Mouse (Mus musculus): ENCODE data around the gene Srcin1. TPM values are rescaled to one million over a fixed set of nuclear protein-coding genes. Genes with fewer than 3 reads are reported as not detected.

The Srcin1 gene
- polyA plus RNA-seq, 1 experiment, result 7.7 TPM

DNA sequence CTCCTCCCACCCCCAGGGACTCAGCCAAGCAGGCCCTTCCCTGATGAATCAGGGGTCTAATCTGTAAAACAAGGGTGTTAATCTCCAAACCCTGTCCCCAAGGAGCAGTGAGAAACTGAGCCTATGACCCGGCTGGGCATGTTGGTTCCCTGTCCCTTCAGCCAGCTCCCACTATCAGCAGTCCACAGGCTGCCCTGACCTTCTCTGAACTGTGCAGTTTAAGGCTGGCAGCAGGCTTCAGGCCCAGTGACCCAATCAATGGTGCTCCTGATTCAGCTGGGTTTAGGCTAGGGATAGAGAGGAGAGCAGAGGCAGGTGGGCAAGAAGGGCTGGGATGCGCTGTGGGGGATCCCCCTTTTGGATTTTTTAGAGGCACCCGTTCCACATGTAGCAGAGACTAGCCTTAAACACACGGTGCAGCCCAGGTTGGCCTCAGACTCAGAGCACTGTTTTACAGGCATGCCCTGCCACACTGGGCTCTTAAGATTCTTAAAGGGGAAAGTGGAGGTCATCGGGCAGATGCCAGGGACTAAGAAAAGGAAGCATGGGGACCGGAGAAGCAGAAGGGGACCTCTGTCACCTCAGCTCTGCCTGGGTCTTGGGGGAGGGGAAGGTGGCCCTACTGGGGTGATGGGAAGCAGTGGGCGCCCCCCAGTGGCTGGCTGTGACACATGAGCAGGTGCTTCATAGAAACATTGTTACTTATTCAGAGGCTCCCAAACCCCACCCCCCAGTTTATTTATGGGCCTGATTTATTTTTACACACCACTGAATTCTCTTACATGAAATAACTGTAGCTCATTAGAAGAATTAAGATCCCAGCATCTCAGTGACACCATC is 19.2 kb downstream of the Srcin1 start:
- no peak overlapping the region for H3K4me3 ChIP-seq (ENCODE audit: low read depth, low read length)
- no peaks in the 10 kb centered on the region for H3K9me3 ChIP-seq (replicated peaks; ENCODE audit: control insufficient read depth, insufficient read depth, low read length, poor library complexity, severe bottlenecking)
- peaks cover 2% of the 10 kb centered on the region for H3K4me1 ChIP-seq (ENCODE audit: control insufficient read depth, insufficient read depth, low read length)
- peak overlapping the region; percentile 20; the same call in 1 of the 2 replicates for H3K9ac ChIP-seq (ENCODE audit: low read depth, poor library complexity, severe bottlenecking)
- no peak for TF ChIP-seq POLR2A (IDR thresholded peaks at IDR 0.05; ENCODE audit: insufficient read depth, low read length)
- peak; percentile 84 for TF ChIP-seq CTCF (IDR thresholded peaks at IDR 0.05; ENCODE audit: low read depth, low read length)
- 0 out of 2 replicates have a peak, but pooled peaks have one; percentile 18 for TF ChIP-seq EP300 (IDR thresholded peaks at IDR 0.05; ENCODE audit: insufficient read depth, low read depth, low read length)
- no peaks in the 10 kb centered on the region for H3K36me3 ChIP-seq (ENCODE audit: control insufficient read depth, insufficient read depth, low read length, poor library complexity, severe bottlenecking)
- no peak overlapping the region for H3K27ac ChIP-seq (ENCODE audit: insufficient read depth, low read length)
- no peaks in the 10 kb centered on the region for H3K27me3 ChIP-seq (ENCODE audit: control insufficient read depth, insufficient read depth, low read length, poor library complexity, severe bottlenecking)

DNA sequence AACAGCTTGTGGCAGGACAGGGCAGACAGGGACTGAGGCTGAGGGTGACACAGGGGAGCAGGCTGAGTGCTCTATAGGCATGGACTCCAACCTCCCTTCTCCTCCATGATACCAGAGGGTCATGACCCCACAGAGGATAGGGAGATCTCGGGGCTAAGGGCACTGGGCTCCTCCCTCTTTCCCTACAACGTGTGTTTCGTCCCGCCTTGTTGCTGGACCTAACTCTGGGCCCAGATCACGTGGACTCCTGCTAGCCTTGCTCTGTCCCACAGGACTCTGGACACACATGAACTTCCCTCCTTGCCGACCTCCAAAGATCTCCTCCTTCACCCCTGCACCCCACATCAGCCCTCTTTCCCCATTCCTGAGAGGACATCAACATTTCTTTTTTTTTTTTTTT is 20.8 kb downstream of the Srcin1 start:
- Histone ChIP-seq H3K27me3 (ENCODE audit: control insufficient read depth, insufficient read depth, low read length, poor library complexity, severe bottlenecking) (no peaks in the 10 kb centered on the region), H3K27ac (ENCODE audit: insufficient read depth, low read length) (no peak overlapping the region), H3K4me1 (ENCODE audit: control insufficient read depth, insufficient read depth, low read length) (peaks cover 2% of the 10 kb centered on the region), H3K4me3 (ENCODE audit: low read depth, low read length) (no peak overlapping the region), H3K9ac (ENCODE audit: low read depth, poor library complexity, severe bottlenecking) (no peak overlapping the region), H3K9me3 (replicated peaks; ENCODE audit: control insufficient read depth, insufficient read depth, low read length, poor library complexity, severe bottlenecking) (no peaks in the 10 kb centered on the region), H3K36me3 (ENCODE audit: control insufficient read depth, insufficient read depth, low read length, poor library complexity, severe bottlenecking) (no peaks in the 10 kb centered on the region)
- TF ChIP-seq POLR2A (IDR thresholded peaks at IDR 0.05; ENCODE audit: insufficient read depth, low read length) (no peak), CTCF (IDR thresholded peaks at IDR 0.05; ENCODE audit: low read depth, low read length) (no peak), EP300 (IDR thresholded peaks at IDR 0.05; ENCODE audit: insufficient read depth, low read depth, low read length) (no peak)

DNA sequence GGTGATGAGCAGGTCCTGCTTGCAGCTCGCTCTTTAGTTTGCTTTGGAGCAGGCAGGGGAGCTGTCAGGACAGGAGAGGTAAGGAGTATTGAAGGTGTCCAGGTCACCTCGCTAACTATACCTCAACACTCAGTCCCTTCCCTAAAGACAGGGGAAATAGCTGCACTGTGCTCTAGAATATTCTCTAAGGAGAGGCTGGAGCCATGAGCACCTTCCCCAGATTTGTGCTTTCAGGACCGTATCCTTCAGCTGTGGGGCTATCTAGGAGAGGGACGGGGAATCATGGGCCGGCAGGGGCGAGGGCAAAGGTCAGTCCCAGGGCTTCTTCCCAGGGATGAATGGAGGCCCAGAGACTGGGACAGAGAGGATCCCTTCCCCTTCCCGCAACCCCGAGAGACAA is 23.8 kb downstream of the Srcin1 start:
- no peak overlapping the region for H3K4me3 ChIP-seq (ENCODE audit: low read depth, low read length)
- H3K9ac ChIP-seq (ENCODE audit: low read depth, poor library complexity, severe bottlenecking), result no peak overlapping the region
- TF ChIP-seq EP300 (IDR thresholded peaks at IDR 0.05; ENCODE audit: insufficient read depth, low read depth, low read length), result no peak
- TF ChIP-seq CTCF (IDR thresholded peaks at IDR 0.05; ENCODE audit: low read depth, low read length), result no peak
- TF ChIP-seq POLR2A (IDR thresholded peaks at IDR 0.05; ENCODE audit: insufficient read depth, low read length), result no peak
- no peak overlapping the region for H3K27ac ChIP-seq (ENCODE audit: insufficient read depth, low read length)
- H3K4me1 ChIP-seq (ENCODE audit: control insufficient read depth, insufficient read depth, low read length), result peaks cover 2% of the 10 kb centered on the region
- H3K36me3 ChIP-seq (ENCODE audit: control insufficient read depth, insufficient read depth, low read length, poor library complexity, severe bottlenecking), result no peaks in the 10 kb centered on the region
- no peaks in the 10 kb centered on the region for H3K27me3 ChIP-seq (ENCODE audit: control insufficient read depth, insufficient read depth, low read length, poor library complexity, severe bottlenecking)
- no peaks in the 10 kb centered on the region for H3K9me3 ChIP-seq (replicated peaks; ENCODE audit: control insufficient read depth, insufficient read depth, low read length, poor library complexity, severe bottlenecking)

DNA sequence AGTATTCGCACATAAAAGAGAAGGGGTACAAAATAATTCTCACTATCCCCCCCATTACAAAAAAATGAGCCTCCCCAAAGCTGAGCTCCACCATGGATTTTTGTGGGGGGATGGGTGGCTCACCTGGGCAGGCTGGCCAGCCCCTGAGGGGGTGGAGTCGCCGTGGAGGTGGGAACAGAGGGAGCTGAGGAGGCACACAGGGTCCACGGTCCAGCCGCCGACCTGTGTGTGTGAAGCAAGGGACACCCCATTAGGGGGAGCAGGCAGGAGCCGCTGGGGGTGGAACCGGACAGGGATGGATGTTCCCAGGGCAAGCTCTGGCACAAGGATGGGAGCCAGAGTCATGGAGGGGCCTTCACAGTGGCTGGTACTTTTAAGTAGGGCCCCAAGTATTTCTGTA is 27.2 kb downstream of the Srcin1 start:
- no peak overlapping the region for H3K4me3 ChIP-seq (ENCODE audit: low read depth, low read length)
- H3K27me3 ChIP-seq (ENCODE audit: control insufficient read depth, insufficient read depth, low read length, poor library complexity, severe bottlenecking), result no peaks in the 10 kb centered on the region
- no peak for TF ChIP-seq CTCF (IDR thresholded peaks at IDR 0.05; ENCODE audit: low read depth, low read length)
- TF ChIP-seq POLR2A (IDR thresholded peaks at IDR 0.05; ENCODE audit: insufficient read depth, low read length), result no peak
- no peak for TF ChIP-seq EP300 (IDR thresholded peaks at IDR 0.05; ENCODE audit: insufficient read depth, low read depth, low read length)
- H3K9me3 ChIP-seq (replicated peaks; ENCODE audit: control insufficient read depth, insufficient read depth, low read length, poor library complexity, severe bottlenecking), result no peaks in the 10 kb centered on the region
- no peaks in the 10 kb centered on the region for H3K36me3 ChIP-seq (ENCODE audit: control insufficient read depth, insufficient read depth, low read length, poor library complexity, severe bottlenecking)
- no peaks in the 10 kb centered on the region for H3K4me1 ChIP-seq (ENCODE audit: control insufficient read depth, insufficient read depth, low read length)
- H3K27ac ChIP-seq (ENCODE audit: insufficient read depth, low read length), result no peak overlapping the region
- no peak overlapping the region for H3K9ac ChIP-seq (ENCODE audit: low read depth, poor library complexity, severe bottlenecking)

DNA sequence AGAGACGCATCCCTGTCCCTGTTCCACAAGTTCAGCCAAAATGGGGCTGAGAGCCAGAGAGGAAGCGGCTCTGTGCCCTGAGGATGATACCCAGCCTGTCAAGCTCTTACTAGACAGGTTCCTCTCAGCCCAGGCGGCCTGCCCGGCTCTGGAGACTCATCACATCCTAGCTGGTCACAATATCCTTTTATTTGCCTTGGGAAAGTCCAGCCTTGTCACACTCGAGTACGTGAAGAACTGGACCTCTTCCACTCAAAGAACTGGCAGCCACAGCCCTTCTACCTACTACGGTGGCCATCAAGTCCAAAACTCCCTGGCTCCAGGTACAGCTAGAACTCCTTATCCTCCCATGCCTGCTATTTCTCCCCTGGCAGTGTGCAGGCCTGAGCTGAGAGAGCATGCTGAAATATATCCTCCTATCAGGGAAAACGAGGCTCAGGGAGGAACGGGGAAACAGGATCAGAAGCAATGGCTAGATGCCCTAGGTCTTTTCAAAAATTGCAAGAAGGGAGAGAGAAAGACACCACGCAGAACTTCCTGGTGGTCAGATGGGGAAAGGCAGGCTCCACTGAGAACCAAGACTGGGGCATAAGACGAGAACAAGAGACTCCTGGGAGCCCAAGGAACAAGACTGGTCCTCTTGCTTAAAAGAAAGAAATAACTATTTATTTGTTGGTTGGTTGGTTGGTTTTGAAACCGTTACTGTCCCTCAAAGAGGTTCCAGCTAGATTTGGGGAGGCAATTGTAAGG is 27.9 kb downstream of the Srcin1 start:
- H3K27ac ChIP-seq (ENCODE audit: insufficient read depth, low read length), result no peak overlapping the region
- H3K9ac ChIP-seq (ENCODE audit: low read depth, poor library complexity, severe bottlenecking), result no peak overlapping the region
- no peaks in the 10 kb centered on the region for H3K9me3 ChIP-seq (replicated peaks; ENCODE audit: control insufficient read depth, insufficient read depth, low read length, poor library complexity, severe bottlenecking)
- H3K4me1 ChIP-seq (ENCODE audit: control insufficient read depth, insufficient read depth, low read length), result no peaks in the 10 kb centered on the region
- H3K27me3 ChIP-seq (ENCODE audit: control insufficient read depth, insufficient read depth, low read length, poor library complexity, severe bottlenecking), result no peaks in the 10 kb centered on the region
- no peak overlapping the region for H3K4me3 ChIP-seq (ENCODE audit: low read depth, low read length)
- no peak for TF ChIP-seq EP300 (IDR thresholded peaks at IDR 0.05; ENCODE audit: insufficient read depth, low read depth, low read length)
- TF ChIP-seq POLR2A (IDR thresholded peaks at IDR 0.05; ENCODE audit: insufficient read depth, low read length), result no peak
- TF ChIP-seq CTCF (IDR thresholded peaks at IDR 0.05; ENCODE audit: low read depth, low read length), result no peak
- H3K36me3 ChIP-seq (ENCODE audit: control insufficient read depth, insufficient read depth, low read length, poor library complexity, severe bottlenecking), result no peaks in the 10 kb centered on the region

Measured in ES-Bruce4 (cell line).